Mouse (Mus musculus) bone marrow, adult 2 months (tissue): ENCODE results near the gene Dcbld2.

Source experiments
- CTCF ChIP-seq: fragments of 200-500 bp; IDR thresholded peaks from 2 replicates; pipeline ENCODE4 v1.5.1; 2011; ENCODE audit warnings: low read length, control low read depth; ENCODE audit not compliant: control insufficient read depth, insufficient read depth
- POLR2A ChIP-seq: fragments of 200-500 bp; IDR thresholded peaks from 2 replicates; pipeline ENCODE4 v1.6.1; 2011; ENCODE audit warnings: low read depth, mild to moderate bottlenecking, control low read depth, low read length, borderline replicate concordance; ENCODE audit not compliant: control insufficient read depth

GRCm38 (mm10) chr16:58499650-58500049, 91.4 kb downstream of the Dcbld2 start:
- no peak for TF ChIP-seq POLR2A
- no peak for TF ChIP-seq CTCF
